ENCODE assay signal across 8 mouse cellular contexts in genomic region chr13:44730146-44730864, GRCm38 (mm10). TPM values are rescaled to one million over a fixed set of nuclear protein-coding genes. Genes with fewer than 3 reads are reported as not detected.
A peak's percentile ranks its signal among the peaks of the same experiment; 100 is the strongest.
DNase-seq lines count a peak whose midpoint lies in the region; ATAC-seq and TF ChIP-seq lines count a peak whose summit lies in the region.

No protein-coding gene starts in this region.

- ATAC-seq in kidney, embryonic 14.5 days (ENCODE audit: low FRiP score, low TSS enrichment), result peak; percentile 96
- ATAC-seq in limb, embryonic 15.5 days (ENCODE audit: insufficient number of reproducible peaks, low FRiP score, low TSS enrichment, low read depth), result peak; percentile 93

- H3K27ac ChIP-seq in bone marrow macrophage, adult 2 months (ENCODE audit: insufficient read depth, low read depth, low read length), result peak overlapping the region; percentile 91
- H3K27ac ChIP-seq in embryonic fibroblast, embryonic 13.5 days (ENCODE audit: insufficient read depth, low read length), result peak overlapping the region; percentile 23
- H3K27ac ChIP-seq in kidney, embryonic 14.5 days (ENCODE audit: low read depth, low read length), result peak overlapping the region; percentile 96
- peak overlapping the region; percentile 98 for H3K27ac ChIP-seq in limb, embryonic 15.5 days

- H3K4me1 ChIP-seq in bone marrow macrophage, adult 2 months (ENCODE audit: control insufficient read depth, insufficient read depth, low read length), result peaks cover 24% of the 10 kb centered on the region
- no peaks in the 10 kb centered on the region for H3K4me1 ChIP-seq in embryonic fibroblast, embryonic 13.5 days (ENCODE audit: control insufficient read depth, insufficient read depth, low read length)
- peaks cover 18% of the 10 kb centered on the region; the same call in 1 of the 2 replicates for H3K4me1 ChIP-seq in kidney, embryonic 14.5 days (ENCODE audit: control insufficient read depth, insufficient read depth, low read length)
- peaks cover 22% of the 10 kb centered on the region for H3K4me1 ChIP-seq in limb, embryonic 15.5 days

- H3K27me3 ChIP-seq in kidney, embryonic 14.5 days (ENCODE audit: control insufficient read depth, insufficient read depth, low read length), result no peaks in the 10 kb centered on the region
- H3K27me3 ChIP-seq in limb, embryonic 15.5 days, result no peaks in the 10 kb centered on the region

- peak; percentile 99 for DNase-seq in A20 (ENCODE audit: low read depth, low spot score)
- DNase-seq in heart, adult 9 months (ENCODE audit: low spot score in 2 of 2), result peak; percentile 98 to 100
- DNase-seq in monocyte, adult 2 months (ENCODE audit: low read depth in 1 of 2, low spot score in 2 of 2), result peak; percentile 98
- peak; percentile 96 to 97 for DNase-seq in spleen, postnatal 36 days (ENCODE audit: low spot score in 2 of 2)

- H3K4me2 ChIP-seq in kidney, embryonic 14.5 days (replicated peaks; ENCODE audit: low read depth, low read length), result peak overlapping the region; percentile 94
- H3K4me2 ChIP-seq in limb, embryonic 15.5 days, result peak overlapping the region; percentile 86

- H3K9ac ChIP-seq in kidney, embryonic 14.5 days (ENCODE audit: low read depth, low read length), result peak overlapping the region; percentile 94
- H3K9ac ChIP-seq in limb, embryonic 15.5 days, result peak overlapping the region; percentile 80

- no peak for TF ChIP-seq CTCF in bone marrow macrophage, adult 2 months (IDR thresholded peaks at IDR 0.05; ENCODE audit: low read depth, low read length)
- no peak for TF ChIP-seq CTCF in embryonic fibroblast, embryonic 13.5 days (IDR thresholded peaks at IDR 0.05; ENCODE audit: borderline replicate concordance, insufficient read depth, low read length)

- no peak for TF ChIP-seq POLR2A in bone marrow macrophage, adult 2 months (IDR thresholded peaks at IDR 0.05; ENCODE audit: borderline replicate concordance, low read depth, low read length)
- peak; percentile 66 for TF ChIP-seq POLR2A in embryonic fibroblast, embryonic 13.5 days (IDR thresholded peaks at IDR 0.05; ENCODE audit: low read depth, low read length)

- peak overlapping the region; percentile 94 for H3K4me3 ChIP-seq in bone marrow macrophage, adult 2 months (ENCODE audit: insufficient read depth, low read length)
- peak overlapping the region; percentile 64 for H3K4me3 ChIP-seq in embryonic fibroblast, embryonic 13.5 days (ENCODE audit: insufficient read depth, low read length)
- H3K4me3 ChIP-seq in kidney, embryonic 14.5 days (ENCODE audit: low read length), result peak overlapping the region; percentile 60
- H3K4me3 ChIP-seq in limb, embryonic 15.5 days, result peak overlapping the region; percentile 72

- no peaks in the 10 kb centered on the region for H3K36me3 ChIP-seq in kidney, embryonic 14.5 days (ENCODE audit: control insufficient read depth, insufficient read depth, low read length)
- no peaks in the 10 kb centered on the region for H3K36me3 ChIP-seq in limb, embryonic 15.5 days

- H3K9me3 ChIP-seq in kidney, embryonic 14.5 days (ENCODE audit: control insufficient read depth, low read length), result no peaks in the 10 kb centered on the region
- H3K9me3 ChIP-seq in limb, embryonic 15.5 days, result no peaks in the 10 kb centered on the region

- 1% methylated on average over 67 of the region's 87 CpGs for WGBS in kidney, embryonic 14.5 days
- WGBS in limb, embryonic 15.5 days, result under 1% methylated on average over 80 of the region's 87 CpGs

RNA-seq across cellular contexts. Expression of gene Jarid2, which starts 1.0 kb away (rescaled TPM):
- 41.4 and 45.8 TPM in 2 replicates for polyA plus RNA-seq in bone marrow macrophage, adult 2 months (2012; ENCODE audit: insufficient read depth, insufficient read length, missing spikeins)
- polyA plus RNA-seq in embryonic fibroblast, embryonic 13.5 days (2011; ENCODE audit: insufficient read length, low read depth, missing spikeins), result 9.7 and 14.4 TPM in 2 replicates
- 27.4 and 28.1 TPM in 2 replicates for polyA plus RNA-seq in kidney, embryonic 14.5 days (2014; fragmentation: Nextera tagmentation; extraction: Ambion mirVana)
- 27.4 and 33.3 TPM in 2 replicates for polyA plus RNA-seq in limb, embryonic 15.5 days (2015; fragmentation: Nextera tagmentation; extraction: Ambion mirVana)

Comparison
In these comparisons a context has a peak if more than half of its experiments do, and no peak if none do; other contexts are left out.
1. Peak in every context shown above with its lines: DNase-seq, ATAC-seq, H3K4me3 ChIP-seq and H3K27ac ChIP-seq.
2. H3K27ac ChIP-seq: peak in every context shown above with its lines; median percentile 98 in limb, embryonic 15.5 days; 96 in kidney, embryonic 14.5 days; 91 in bone marrow macrophage, adult 2 months; 23 in embryonic fibroblast, embryonic 13.5 days.